Mouse (Mus musculus): ENCODE measurements around the gene Mlf2. TPM values are rescaled to one million over a fixed set of nuclear protein-coding genes. Genes with fewer than 3 reads are reported as not detected.

Mlf2 gene
- total RNA-seq, 1 experiment: 196 TPM

DNA sequence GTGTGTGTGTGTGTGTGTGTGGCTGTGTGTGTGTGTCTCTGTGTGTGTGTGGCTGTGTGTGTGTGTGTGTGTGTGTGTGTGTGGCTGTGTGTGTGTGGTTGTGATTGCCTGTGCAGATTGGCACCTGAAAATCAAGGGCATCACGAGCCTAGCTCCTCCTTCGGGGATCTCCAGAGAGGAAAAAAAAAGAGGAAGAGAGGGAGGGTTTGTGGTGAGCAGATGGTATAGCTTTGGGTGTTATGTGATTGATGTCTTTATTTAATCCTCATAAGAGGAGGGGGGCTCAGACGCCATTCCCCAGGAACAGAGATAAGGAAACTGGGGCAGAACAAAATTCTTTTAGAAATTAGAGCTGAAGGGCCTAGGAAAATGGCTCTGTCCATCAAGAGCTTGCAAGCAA, 32.8 kb upstream of the Mlf2 start:
- TF ChIP-seq HCFC1 (IDR thresholded peaks at IDR 0.05; ENCODE audit: borderline replicate concordance, insufficient read depth, low read length) (no peak), CHD2 (IDR thresholded peaks at IDR 0.05; ENCODE audit: low read depth, low read length) (no peak), MAFK (IDR thresholded peaks at IDR 0.05; ENCODE audit: insufficient read depth, low read depth, low read length) (no peak), ZNF384 (IDR thresholded peaks at IDR 0.05; ENCODE audit: low read depth, low read length) (no peak), ZC3H11A (IDR thresholded peaks at IDR 0.05; ENCODE audit: borderline replicate concordance, low read depth, low read length) (no peak)
- H3K4me1 ChIP-seq (ENCODE audit: control insufficient read depth in 2 of 2, insufficient read depth in 2 of 2, low read length in 2 of 2, poor library complexity in 1 of 2): peaks cover 0 to 21% of the 10 kb centered on the region in 2 experiments; a peak in 2 of 4 replicates
- DNase-seq (ENCODE audit: low read depth, low spot score): no peak
- H3K36me3 ChIP-seq (ENCODE audit: control insufficient read depth, insufficient read depth, low read length, poor library complexity, severe bottlenecking): no peaks in the 10 kb centered on the region
- H3K27ac ChIP-seq (ENCODE audit: insufficient read depth, low read depth, low read length, poor library complexity, severe bottlenecking): no peak overlapping the region
- H3K9me3 ChIP-seq (ENCODE audit: control insufficient read depth, insufficient read depth, low read depth, low read length): no peaks in the 10 kb centered on the region
- in situ Hi-C loops (cut with MboI; ENCODE audit: low sequenced_read_pairs in 2 of 2, unreplicated experiment in 2 of 2): no loop called here
- no peak overlapping the region for H3K4me3 ChIP-seq (ENCODE audit: insufficient read depth in 1 of 2, low read depth in 1 of 2, low read length in 2 of 2, poor library complexity in 1 of 2, severe bottlenecking in 1 of 2)
- no peak overlapping the region for H3K9ac ChIP-seq (ENCODE audit: insufficient read depth, low read depth, low read length, poor library complexity, severe bottlenecking)

DNA sequence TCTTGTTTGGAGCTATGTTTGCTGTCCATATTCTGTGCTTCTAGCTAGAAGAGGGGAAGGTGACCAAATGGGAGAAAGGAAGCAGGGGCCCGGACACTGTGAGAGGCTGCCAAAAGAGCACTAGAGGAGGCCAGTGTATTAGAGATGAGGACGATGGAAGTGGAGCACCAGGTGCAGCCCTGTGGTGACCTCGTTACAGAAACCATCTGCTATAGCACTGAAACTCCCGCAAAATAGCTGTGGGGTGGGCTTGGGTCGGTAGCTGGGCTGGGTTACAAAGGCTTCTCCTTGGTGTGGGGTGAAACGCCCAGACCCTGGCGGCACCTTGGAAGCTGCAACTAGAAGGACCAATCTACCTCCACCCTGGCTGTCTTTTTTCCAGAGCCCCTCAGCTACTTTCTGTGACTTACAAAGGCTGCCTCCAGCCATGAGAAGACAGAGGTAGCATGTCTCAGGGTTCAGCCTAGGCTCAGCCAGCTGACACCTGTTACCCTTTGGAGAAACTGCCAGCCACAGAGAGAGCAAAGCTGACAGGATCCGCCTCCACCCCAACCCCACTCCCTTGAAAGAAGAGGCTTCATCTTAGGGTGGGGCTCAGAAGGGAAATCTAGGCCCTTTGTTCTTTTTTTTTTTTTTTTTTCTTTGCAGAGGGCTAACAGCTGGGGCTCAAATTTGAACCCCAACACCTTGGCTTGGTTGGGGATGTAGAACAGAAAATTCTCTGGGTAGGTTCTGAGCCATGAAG, 31.0 kb upstream of the Mlf2 start:
- in situ Hi-C loops (cut with MboI; ENCODE audit: low sequenced_read_pairs in 2 of 2, unreplicated experiment in 2 of 2): no loop called here
- TF ChIP-seq MAFK (IDR thresholded peaks at IDR 0.05; ENCODE audit: insufficient read depth, low read depth, low read length) (no peak), ZC3H11A (IDR thresholded peaks at IDR 0.05; ENCODE audit: borderline replicate concordance, low read depth, low read length) (no peak), CHD2 (IDR thresholded peaks at IDR 0.05; ENCODE audit: low read depth, low read length) (no peak), ZNF384 (IDR thresholded peaks at IDR 0.05; ENCODE audit: low read depth, low read length) (peak; percentile 90)
- DNase-seq (ENCODE audit: low read depth, low spot score): no peak
- no peak overlapping the region for H3K27ac ChIP-seq (ENCODE audit: insufficient read depth, low read depth, low read length, poor library complexity, severe bottlenecking)
- peaks cover 0 to 25% of the 10 kb centered on the region in 2 experiments; a peak in 2 of 4 replicates for H3K4me1 ChIP-seq (ENCODE audit: control insufficient read depth in 2 of 2, insufficient read depth in 2 of 2, low read length in 2 of 2, poor library complexity in 1 of 2)
- no peaks in the 10 kb centered on the region for H3K36me3 ChIP-seq (ENCODE audit: control insufficient read depth, insufficient read depth, low read length, poor library complexity, severe bottlenecking)
- H3K9ac ChIP-seq (ENCODE audit: insufficient read depth, low read depth, low read length, poor library complexity, severe bottlenecking): no peak overlapping the region
- no peak overlapping the region for H3K4me3 ChIP-seq (ENCODE audit: insufficient read depth in 1 of 2, low read depth in 1 of 2, low read length in 2 of 2, poor library complexity in 1 of 2, severe bottlenecking in 1 of 2)
- H3K9me3 ChIP-seq (ENCODE audit: control insufficient read depth, insufficient read depth, low read depth, low read length): no peaks in the 10 kb centered on the region

DNA sequence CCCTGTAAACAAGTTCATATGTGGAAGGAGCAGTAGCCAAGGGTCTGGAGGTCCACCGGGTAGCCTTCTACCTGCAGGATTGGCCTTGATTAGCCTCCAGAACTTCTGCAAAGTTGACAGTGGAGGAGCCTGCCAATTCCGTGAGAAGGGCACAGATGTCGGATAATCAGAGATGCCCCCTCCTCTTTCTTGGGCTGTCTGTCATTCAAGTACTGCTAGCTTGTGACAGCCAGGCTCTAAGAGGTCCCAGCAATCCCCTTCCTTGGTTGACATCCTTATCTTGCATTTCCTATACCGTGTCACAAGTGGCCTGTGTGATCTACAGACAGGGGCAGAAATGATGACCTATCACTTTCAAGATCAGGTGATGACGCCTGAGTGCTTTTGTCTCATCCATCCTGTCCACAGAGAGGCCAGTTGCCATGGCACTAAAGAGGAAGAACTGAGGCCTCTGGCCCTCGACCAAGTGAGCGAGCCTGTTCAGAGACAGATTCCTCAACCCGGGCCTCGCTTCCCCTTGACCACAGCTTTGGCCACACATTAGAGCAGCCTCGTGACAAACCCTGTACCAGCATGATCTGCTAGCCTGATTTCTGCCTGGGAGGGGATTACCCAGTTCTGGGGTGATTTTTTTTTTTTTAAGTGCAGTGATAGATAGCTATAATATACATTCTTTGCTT, 30.2 kb upstream of the Mlf2 start:
- in situ Hi-C loops (cut with MboI; ENCODE audit: low sequenced_read_pairs in 2 of 2, unreplicated experiment in 2 of 2): no loop called here
- H3K27ac ChIP-seq (ENCODE audit: insufficient read depth, low read depth, low read length, poor library complexity, severe bottlenecking): no peak overlapping the region
- no peak overlapping the region for H3K9ac ChIP-seq (ENCODE audit: insufficient read depth, low read depth, low read length, poor library complexity, severe bottlenecking)
- no peaks in the 10 kb centered on the region for H3K36me3 ChIP-seq (ENCODE audit: control insufficient read depth, insufficient read depth, low read length, poor library complexity, severe bottlenecking)
- H3K9me3 ChIP-seq (ENCODE audit: control insufficient read depth, insufficient read depth, low read depth, low read length): no peaks in the 10 kb centered on the region
- H3K4me1 ChIP-seq (ENCODE audit: control insufficient read depth in 2 of 2, insufficient read depth in 2 of 2, low read length in 2 of 2, poor library complexity in 1 of 2): peaks cover 1 to 27% of the 10 kb centered on the region in 2 experiments; a peak in 2 of 4 replicates
- DNase-seq (ENCODE audit: low read depth, low spot score): no peak
- H3K4me3 ChIP-seq (ENCODE audit: insufficient read depth in 1 of 2, low read depth in 1 of 2, low read length in 2 of 2, poor library complexity in 1 of 2, severe bottlenecking in 1 of 2): no peak overlapping the region
- TF ChIP-seq HCFC1 (IDR thresholded peaks at IDR 0.05; ENCODE audit: borderline replicate concordance, insufficient read depth, low read length): no peak
- TF ChIP-seq ZNF384 (IDR thresholded peaks at IDR 0.05; ENCODE audit: low read depth, low read length): no peak
- no peak for TF ChIP-seq ZC3H11A (IDR thresholded peaks at IDR 0.05; ENCODE audit: borderline replicate concordance, low read depth, low read length)
- TF ChIP-seq MAFK (IDR thresholded peaks at IDR 0.05; ENCODE audit: insufficient read depth, low read depth, low read length): no peak
- TF ChIP-seq CHD2 (IDR thresholded peaks at IDR 0.05; ENCODE audit: low read depth, low read length): no peak

DNA sequence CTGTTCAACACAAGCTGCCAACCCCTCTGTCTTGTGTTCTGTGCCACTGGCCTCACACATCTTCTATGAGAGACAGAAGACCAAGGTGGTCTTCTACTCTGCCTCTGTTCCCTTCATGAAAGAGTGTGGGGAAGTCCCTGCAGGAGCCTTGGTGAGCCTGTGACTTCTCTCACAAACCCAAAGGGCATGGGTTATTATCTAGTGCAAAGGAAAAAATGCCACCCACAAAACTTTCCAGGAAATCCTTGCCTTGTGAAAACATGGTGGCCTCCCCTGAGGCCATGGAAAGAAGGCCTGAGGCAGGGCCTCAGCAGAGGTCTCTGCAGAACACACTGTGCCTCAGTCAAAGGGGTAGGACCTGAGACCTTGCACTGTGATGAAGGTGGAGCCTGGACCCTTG, 29.3 kb upstream of the Mlf2 start:
- TF ChIP-seq ZC3H11A (IDR thresholded peaks at IDR 0.05; ENCODE audit: borderline replicate concordance, low read depth, low read length): no peak
- TF ChIP-seq CHD2 (IDR thresholded peaks at IDR 0.05; ENCODE audit: low read depth, low read length): no peak
- TF ChIP-seq MAFK (IDR thresholded peaks at IDR 0.05; ENCODE audit: insufficient read depth, low read depth, low read length): no peak
- no peak for TF ChIP-seq ZNF384 (IDR thresholded peaks at IDR 0.05; ENCODE audit: low read depth, low read length)
- no peak for TF ChIP-seq HCFC1 (IDR thresholded peaks at IDR 0.05; ENCODE audit: borderline replicate concordance, insufficient read depth, low read length)
- H3K4me1 ChIP-seq (ENCODE audit: control insufficient read depth in 2 of 2, insufficient read depth in 2 of 2, low read length in 2 of 2, poor library complexity in 1 of 2): peaks cover 1 to 27% of the 10 kb centered on the region in 2 experiments; a peak in 2 of 4 replicates
- no peak for DNase-seq (ENCODE audit: low read depth, low spot score)
- H3K9ac ChIP-seq (ENCODE audit: insufficient read depth, low read depth, low read length, poor library complexity, severe bottlenecking): no peak overlapping the region
- no peak overlapping the region for H3K4me3 ChIP-seq (ENCODE audit: insufficient read depth in 1 of 2, low read depth in 1 of 2, low read length in 2 of 2, poor library complexity in 1 of 2, severe bottlenecking in 1 of 2)
- H3K9me3 ChIP-seq (ENCODE audit: control insufficient read depth, insufficient read depth, low read depth, low read length): no peaks in the 10 kb centered on the region
- in situ Hi-C loops (cut with MboI; ENCODE audit: low sequenced_read_pairs in 2 of 2, unreplicated experiment in 2 of 2): no loop called here
- H3K27ac ChIP-seq (ENCODE audit: insufficient read depth, low read depth, low read length, poor library complexity, severe bottlenecking): no peak overlapping the region
- H3K36me3 ChIP-seq (ENCODE audit: control insufficient read depth, insufficient read depth, low read length, poor library complexity, severe bottlenecking): no peaks in the 10 kb centered on the region

All from ES-E14 (cell line).